Mouse (Mus musculus) embryonic fibroblast, embryonic 13.5 days (primary cell): ENCODE data around the gene Erc2.

Experiments
- CTCF ChIP-seq: IDR thresholded peaks from 2 replicates; pipeline ENCODE4 v1.5.1; 2011; ENCODE audit warnings: mild to moderate bottlenecking, control low read depth, low read length, moderate library complexity, borderline replicate concordance; ENCODE audit not compliant: insufficient read depth
- POLR2A ChIP-seq: IDR thresholded peaks from 2 replicates; pipeline ENCODE4 v1.6.1; 2011; ENCODE audit warnings: low read depth, mild to moderate bottlenecking, control low read depth, low read length, moderate library complexity

GRCm38 (mm10) chr14:27945276-27945675, 323.0 kb downstream of the Erc2 start:
- TF ChIP-seq CTCF (no peak), POLR2A (no peak)
